Comparison of ENCODE assay signal across 8 mouse cellular contexts in genomic region chr2:93192182-93192560, GRCm38 (mm10). TPM values are rescaled to one million over a fixed set of nuclear protein-coding genes. Genes with fewer than 3 reads are reported as not detected.
DNase-seq lines count a peak whose midpoint lies in the region; ATAC-seq and TF ChIP-seq lines count a peak whose summit lies in the region.

No protein-coding gene starts in this region.

- no peaks in the 10 kb centered on the region for H3K9me3 ChIP-seq in intestine, embryonic 14.5 days (ENCODE audit: control insufficient read depth, low read length)
- H3K9me3 ChIP-seq in intestine, postnatal 0 days (ENCODE audit: control insufficient read depth), result no peaks in the 10 kb centered on the region
- H3K9me3 ChIP-seq in forebrain, embryonic 11.5 days (ENCODE audit: control insufficient read depth, low read length), result no peaks in the 10 kb centered on the region
- no peaks in the 10 kb centered on the region for H3K9me3 ChIP-seq in midbrain, embryonic 10.5 days (replicated peaks)
- H3K9me3 ChIP-seq in kidney, embryonic 16.5 days (ENCODE audit: low read length), result no peaks in the 10 kb centered on the region

- TF ChIP-seq CTCF in intestine, postnatal 0 days (IDR thresholded peaks at IDR 0.05; ENCODE audit: low read depth), result no peak

- ATAC-seq in intestine, embryonic 14.5 days (replicated peaks; ENCODE audit: low FRiP score, low TSS enrichment, low read depth), result no peak
- ATAC-seq in intestine, postnatal 0 days, result no peak
- ATAC-seq in forebrain, embryonic 11.5 days (replicated peaks; ENCODE audit: low FRiP score), result no peak
- no peak for ATAC-seq in kidney, embryonic 16.5 days (ENCODE audit: low FRiP score, low TSS enrichment)

- H3K27ac ChIP-seq in intestine, embryonic 14.5 days (ENCODE audit: low read depth), result no peak overlapping the region
- H3K27ac ChIP-seq in intestine, postnatal 0 days (ENCODE audit: low read depth, low read length), result no peak overlapping the region; the same call in 1 of the 2 replicates
- H3K27ac ChIP-seq in forebrain, embryonic 11.5 days (ENCODE audit: low read depth, low read length), result peak overlapping the region; percentile 4; the same call in 1 of the 2 replicates
- H3K27ac ChIP-seq in midbrain, embryonic 10.5 days (replicated peaks), result peak overlapping the region; percentile 97
- H3K27ac ChIP-seq in kidney, embryonic 16.5 days (ENCODE audit: low read length), result no peak overlapping the region

- H3K27me3 ChIP-seq in intestine, embryonic 14.5 days (replicated peaks; ENCODE audit: control insufficient read depth, insufficient read depth, low read length), result no peaks in the 10 kb centered on the region
- H3K27me3 ChIP-seq in intestine, postnatal 0 days (replicated peaks; ENCODE audit: control insufficient read depth, insufficient read depth, low read length), result no peaks in the 10 kb centered on the region
- H3K27me3 ChIP-seq in forebrain, embryonic 11.5 days (ENCODE audit: control insufficient read depth, insufficient read depth, low read length), result no peaks in the 10 kb centered on the region; the same call in 1 of the 2 replicates
- peaks cover 9% of the 10 kb centered on the region; the same call in 1 of the 2 replicates for H3K27me3 ChIP-seq in midbrain, embryonic 10.5 days (ENCODE audit: low read depth, poor library complexity, severe bottlenecking)
- H3K27me3 ChIP-seq in kidney, embryonic 16.5 days (ENCODE audit: insufficient read depth, low read length), result no peaks in the 10 kb centered on the region

- H3K36me3 ChIP-seq in intestine, embryonic 14.5 days (ENCODE audit: control insufficient read depth, insufficient read depth, low read length), result no peaks in the 10 kb centered on the region
- peaks cover under 1% of the 10 kb centered on the region for H3K36me3 ChIP-seq in intestine, postnatal 0 days (ENCODE audit: control insufficient read depth, insufficient read depth)
- no peaks in the 10 kb centered on the region; the same call in 1 of the 2 replicates for H3K36me3 ChIP-seq in forebrain, embryonic 11.5 days (ENCODE audit: control insufficient read depth, insufficient read depth, low read length)
- H3K36me3 ChIP-seq in midbrain, embryonic 10.5 days, result peaks cover 53% of the 10 kb centered on the region
- no peaks in the 10 kb centered on the region for H3K36me3 ChIP-seq in kidney, embryonic 16.5 days (ENCODE audit: insufficient read depth, low read length)

- no peak overlapping the region for H3K4me3 ChIP-seq in intestine, embryonic 14.5 days (ENCODE audit: low read depth, low read length)
- no peak overlapping the region for H3K4me3 ChIP-seq in intestine, postnatal 0 days (ENCODE audit: low read depth, low read length)
- H3K4me3 ChIP-seq in forebrain, embryonic 11.5 days (ENCODE audit: low read depth, low read length), result no peak overlapping the region
- H3K4me3 ChIP-seq in midbrain, embryonic 10.5 days, result peak overlapping the region; percentile 98
- no peak overlapping the region for H3K4me3 ChIP-seq in kidney, embryonic 16.5 days (ENCODE audit: low read length)

- H3K4me1 ChIP-seq in intestine, embryonic 14.5 days (replicated peaks; ENCODE audit: control insufficient read depth, insufficient read depth, low read length), result peaks cover 38% of the 10 kb centered on the region
- H3K4me1 ChIP-seq in intestine, postnatal 0 days (replicated peaks; ENCODE audit: control insufficient read depth, insufficient read depth, low read length), result 0 out of 2 replicates have a peak, but pooled peaks cover 5% of the 10 kb centered on the region
- peaks cover 22% of the 10 kb centered on the region; the same call in 1 of the 2 replicates for H3K4me1 ChIP-seq in forebrain, embryonic 11.5 days (replicated peaks; ENCODE audit: control insufficient read depth, insufficient read depth, low read length)
- H3K4me1 ChIP-seq in midbrain, embryonic 10.5 days, result peaks cover 93% of the 10 kb centered on the region
- peaks cover 55% of the 10 kb centered on the region for H3K4me1 ChIP-seq in kidney, embryonic 16.5 days (ENCODE audit: insufficient read depth, low read length)

- no peak overlapping the region for H3K9ac ChIP-seq in intestine, embryonic 14.5 days (ENCODE audit: low read length)
- H3K9ac ChIP-seq in intestine, postnatal 0 days (ENCODE audit: low read depth, low read length), result no peak overlapping the region
- no peak overlapping the region for H3K9ac ChIP-seq in forebrain, embryonic 11.5 days (ENCODE audit: low read length)
- H3K9ac ChIP-seq in kidney, embryonic 16.5 days (replicated peaks; ENCODE audit: low read length), result no peak overlapping the region

- WGBS in intestine, embryonic 14.5 days, result 44% methylated on average over 9 of the region's 9 CpGs
- 30% methylated on average over 9 of the region's 9 CpGs for WGBS in intestine, postnatal 0 days
- WGBS in forebrain, embryonic 11.5 days, result 63% methylated on average over 9 of the region's 9 CpGs
- 59% methylated on average over 9 of the region's 9 CpGs for WGBS in midbrain, embryonic 10.5 days
- WGBS in kidney, embryonic 16.5 days, result 58% methylated on average over 9 of the region's 9 CpGs

- H3K4me2 ChIP-seq in intestine, embryonic 14.5 days (ENCODE audit: low read length), result 0 out of 2 replicates have a peak overlapping the region, but pooled peaks have one; percentile 4
- H3K4me2 ChIP-seq in intestine, postnatal 0 days (replicated peaks; ENCODE audit: low read depth), result no peak overlapping the region
- H3K4me2 ChIP-seq in forebrain, embryonic 11.5 days (ENCODE audit: low read depth, low read length, severe bottlenecking), result peak overlapping the region; percentile 28; the same call in 1 of the 2 replicates
- no peak overlapping the region for H3K4me2 ChIP-seq in kidney, embryonic 16.5 days (replicated peaks; ENCODE audit: low read depth, low read length)

- no peak for DNase-seq in intestine, embryonic 14.5 days (ENCODE audit: low spot score)
- no peak for DNase-seq in forebrain, embryonic 11.5 days (ENCODE audit: low spot score)
- DNase-seq in midbrain, embryonic 10.5 days (ENCODE audit: low spot score), result no peak
- peak; percentile 64 to 80 for DNase-seq in thymus, adult 18-20 months
- DNase-seq in right cerebral cortex, postnatal 10 days (ENCODE audit: low spot score in 2 of 2), result no peak
- DNase-seq in yolk sac, embryonic 10.5 days (ENCODE audit: low spot score), result no peak

RNA-seq across cellular contexts. Expression of gene Trp53i11, which starts 4.8 kb away (rescaled TPM):
- 53.7 and 58.9 TPM in 2 replicates for polyA plus RNA-seq in intestine, embryonic 14.5 days (2014; fragmentation: Nextera tagmentation; extraction: Ambion mirVana)
- 16.4 and 21.8 TPM in 2 replicates for polyA plus RNA-seq in intestine, postnatal 0 days (2015; fragmentation: Nextera tagmentation; extraction: Ambion mirVana)
- 155 and 170 TPM in 2 replicates for polyA plus RNA-seq in forebrain, embryonic 11.5 days (2014; fragmentation: Nextera tagmentation; extraction: Ambion mirVana)
- 171 and 214 TPM in 2 replicates for polyA plus RNA-seq in midbrain, embryonic 10.5 days (2016; fragmentation: Nextera tagmentation; extraction: Ambion mirVana)
- 36.5 and 48.8 TPM in 2 replicates for polyA plus RNA-seq in kidney, embryonic 16.5 days (2015; fragmentation: Nextera tagmentation; extraction: Ambion mirVana)

Comparison
In these comparisons a context has a peak if more than half of its experiments do, and no peak if none do; other contexts are left out.
1. H3K4me2 ChIP-seq: peak in intestine, embryonic 14.5 days (single experiment) and forebrain, embryonic 11.5 days (single experiment); none in intestine, postnatal 0 days (single experiment) and kidney, embryonic 16.5 days (single experiment).
2. DNase-seq: peak in thymus, adult 18-20 months (2 of 2); none in intestine, embryonic 14.5 days (single experiment), forebrain, embryonic 11.5 days (single experiment), midbrain, embryonic 10.5 days (single experiment), right cerebral cortex, postnatal 10 days (0 of 2) and yolk sac, embryonic 10.5 days (single experiment).
3. H3K27ac ChIP-seq: peak in forebrain, embryonic 11.5 days (single experiment) and midbrain, embryonic 10.5 days (single experiment); none in intestine, embryonic 14.5 days (single experiment), intestine, postnatal 0 days (single experiment) and kidney, embryonic 16.5 days (single experiment).